In genomic region chr10:43765275-43765674, GRCm38 (mm10) we compare ENCODE assay signal across 12 mouse cellular contexts.
DNase-seq lines count a peak whose midpoint lies in the region; ATAC-seq lines count a peak whose summit lies in the region.
"Had no signal": no experiment of that assay in that cellular context is flagged by ENCODE, and none has a peak within 500 bp of the region (broad histone marks: within the 10 kb centered on the region; RNA-seq: fewer than 3 reads in every experiment).

No protein-coding gene starts in this region.

- H3K4me3 ChIP-seq in forebrain, embryonic 10.5 days: no peak overlapping the region
- no peak overlapping the region for H3K4me3 ChIP-seq in forebrain, embryonic 16.5 days (replicated peaks; ENCODE audit: low read length)
- no peak overlapping the region for H3K4me3 ChIP-seq in midbrain, embryonic 11.5 days (ENCODE audit: low read depth, low read length)
- no peak overlapping the region for H3K4me3 ChIP-seq in midbrain, embryonic 14.5 days (replicated peaks; ENCODE audit: low read depth, low read length)
- no peak overlapping the region for H3K4me3 ChIP-seq in liver, embryonic 13.5 days (replicated peaks)
- H3K4me3 ChIP-seq in midbrain, embryonic 15.5 days: no peak overlapping the region
- no peak overlapping the region for H3K4me3 ChIP-seq in intestine, embryonic 15.5 days (replicated peaks)
- H3K4me3 ChIP-seq: forebrain, embryonic 13.5 days had no signal

- H3K27me3 ChIP-seq in forebrain, embryonic 10.5 days (ENCODE audit: poor library complexity, severe bottlenecking): no peaks in the 10 kb centered on the region
- no peaks in the 10 kb centered on the region for H3K27me3 ChIP-seq in forebrain, embryonic 16.5 days (replicated peaks; ENCODE audit: control insufficient read depth, insufficient read depth, low read length)
- H3K27me3 ChIP-seq in midbrain, embryonic 11.5 days (ENCODE audit: control insufficient read depth, insufficient read depth, low read length): no peaks in the 10 kb centered on the region
- no peaks in the 10 kb centered on the region for H3K27me3 ChIP-seq in midbrain, embryonic 14.5 days (ENCODE audit: control insufficient read depth, insufficient read depth, low read length)
- H3K27me3 ChIP-seq in liver, embryonic 13.5 days: no peaks in the 10 kb centered on the region
- no peaks in the 10 kb centered on the region for H3K27me3 ChIP-seq in midbrain, embryonic 15.5 days (replicated peaks)
- no peaks in the 10 kb centered on the region for H3K27me3 ChIP-seq in intestine, embryonic 15.5 days (replicated peaks)
- H3K27me3 ChIP-seq: forebrain, embryonic 13.5 days had no signal

- peak; percentile 5 for DNase-seq in forebrain, embryonic 10.5 days (ENCODE audit: extremely low spot score, low spot score)
- DNase-seq in midbrain, embryonic 11.5 days (ENCODE audit: low spot score, missing footprints): peak; percentile 62
- no peak for DNase-seq in midbrain, embryonic 14.5 days
- peak; percentile 56 for DNase-seq in liver, embryonic 13.5 days
- DNase-seq in right cerebral cortex, postnatal 36 days (ENCODE audit: low spot score in 2 of 2): no peak
- DNase-seq: gastrocnemius, postnatal 36 days; thymus, postnatal 4 days had no signal

- WGBS in forebrain, embryonic 10.5 days: 90% methylated on average over 1 of the region's 1 CpGs
- WGBS in forebrain, embryonic 16.5 days: 96% methylated on average over 1 of the region's 1 CpGs
- WGBS in midbrain, embryonic 11.5 days: 90% methylated on average over 1 of the region's 1 CpGs
- WGBS in midbrain, embryonic 14.5 days: 89% methylated on average over 1 of the region's 1 CpGs
- 24% methylated on average over 1 of the region's 1 CpGs for WGBS in liver, embryonic 13.5 days (ENCODE audit: insufficient replicate concordance)
- WGBS in midbrain, embryonic 15.5 days: 96% methylated on average over 1 of the region's 1 CpGs
- WGBS in intestine, embryonic 15.5 days: 87% methylated on average over 1 of the region's 1 CpGs

- no peaks in the 10 kb centered on the region for H3K4me1 ChIP-seq in forebrain, embryonic 10.5 days
- H3K4me1 ChIP-seq in forebrain, embryonic 16.5 days (replicated peaks; ENCODE audit: control insufficient read depth, insufficient read depth, low read length): no peaks in the 10 kb centered on the region
- no peaks in the 10 kb centered on the region for H3K4me1 ChIP-seq in midbrain, embryonic 11.5 days (ENCODE audit: control insufficient read depth, insufficient read depth, low read length)
- no peaks in the 10 kb centered on the region for H3K4me1 ChIP-seq in midbrain, embryonic 14.5 days (ENCODE audit: control insufficient read depth, insufficient read depth, low read length)
- peaks cover 39% of the 10 kb centered on the region for H3K4me1 ChIP-seq in liver, embryonic 13.5 days (replicated peaks)
- no peaks in the 10 kb centered on the region for H3K4me1 ChIP-seq in midbrain, embryonic 15.5 days
- H3K4me1 ChIP-seq in intestine, embryonic 15.5 days (replicated peaks): no peaks in the 10 kb centered on the region
- H3K4me1 ChIP-seq: forebrain, embryonic 13.5 days had no signal

- no peaks in the 10 kb centered on the region for H3K9me3 ChIP-seq in forebrain, embryonic 10.5 days
- no peaks in the 10 kb centered on the region for H3K9me3 ChIP-seq in forebrain, embryonic 16.5 days (ENCODE audit: control insufficient read depth, low read length)
- no peaks in the 10 kb centered on the region for H3K9me3 ChIP-seq in midbrain, embryonic 11.5 days (ENCODE audit: control insufficient read depth, low read length)
- H3K9me3 ChIP-seq in midbrain, embryonic 14.5 days (ENCODE audit: control insufficient read depth, low read length): no peaks in the 10 kb centered on the region
- H3K9me3 ChIP-seq in liver, embryonic 13.5 days (replicated peaks): no peaks in the 10 kb centered on the region
- H3K9me3 ChIP-seq in midbrain, embryonic 15.5 days: no peaks in the 10 kb centered on the region
- H3K9me3 ChIP-seq in intestine, embryonic 15.5 days: no peaks in the 10 kb centered on the region
- H3K9me3 ChIP-seq: forebrain, embryonic 13.5 days had no signal

- no peak for ATAC-seq in forebrain, embryonic 16.5 days
- no peak for ATAC-seq in midbrain, embryonic 11.5 days (ENCODE audit: low FRiP score)
- ATAC-seq in midbrain, embryonic 14.5 days (ENCODE audit: low FRiP score, low TSS enrichment): no peak
- ATAC-seq in liver, embryonic 13.5 days (ENCODE audit: low read depth): peak; percentile 93
- ATAC-seq in midbrain, embryonic 15.5 days (replicated peaks): no peak
- ATAC-seq in intestine, embryonic 15.5 days: no peak
- ATAC-seq: forebrain, embryonic 13.5 days; hindbrain, embryonic 16.5 days had no signal

- no peak overlapping the region for H3K27ac ChIP-seq in forebrain, embryonic 10.5 days
- H3K27ac ChIP-seq in forebrain, embryonic 16.5 days (ENCODE audit: low read length): no peak overlapping the region
- H3K27ac ChIP-seq in midbrain, embryonic 11.5 days (ENCODE audit: low read depth, low read length): no peak overlapping the region
- no peak overlapping the region for H3K27ac ChIP-seq in midbrain, embryonic 14.5 days (replicated peaks; ENCODE audit: low read depth, low read length)
- peak overlapping the region; percentile 83 for H3K27ac ChIP-seq in liver, embryonic 13.5 days
- no peak overlapping the region for H3K27ac ChIP-seq in midbrain, embryonic 15.5 days
- no peak overlapping the region for H3K27ac ChIP-seq in intestine, embryonic 15.5 days
- H3K27ac ChIP-seq: forebrain, embryonic 13.5 days had no signal

- no peaks in the 10 kb centered on the region for H3K36me3 ChIP-seq in forebrain, embryonic 10.5 days (replicated peaks)
- no peaks in the 10 kb centered on the region for H3K36me3 ChIP-seq in forebrain, embryonic 16.5 days (ENCODE audit: control insufficient read depth, insufficient read depth)
- H3K36me3 ChIP-seq in midbrain, embryonic 11.5 days (ENCODE audit: control insufficient read depth, insufficient read depth, low read length): no peaks in the 10 kb centered on the region
- no peaks in the 10 kb centered on the region for H3K36me3 ChIP-seq in midbrain, embryonic 14.5 days (ENCODE audit: control insufficient read depth, insufficient read depth, low read length)
- no peaks in the 10 kb centered on the region for H3K36me3 ChIP-seq in liver, embryonic 13.5 days
- no peaks in the 10 kb centered on the region for H3K36me3 ChIP-seq in midbrain, embryonic 15.5 days (replicated peaks)
- no peaks in the 10 kb centered on the region for H3K36me3 ChIP-seq in intestine, embryonic 15.5 days

- H3K4me2 ChIP-seq in forebrain, embryonic 16.5 days (ENCODE audit: low read length): no peak overlapping the region
- no peak overlapping the region for H3K4me2 ChIP-seq in midbrain, embryonic 11.5 days
- no peak overlapping the region for H3K4me2 ChIP-seq in midbrain, embryonic 14.5 days (ENCODE audit: low read length)
- H3K4me2 ChIP-seq in liver, embryonic 13.5 days: peak overlapping the region; percentile 35
- H3K4me2 ChIP-seq in midbrain, embryonic 15.5 days: no peak overlapping the region
- no peak overlapping the region for H3K4me2 ChIP-seq in intestine, embryonic 15.5 days (replicated peaks)
- H3K4me2 ChIP-seq: forebrain, embryonic 13.5 days had no signal

- no peak overlapping the region for H3K9ac ChIP-seq in forebrain, embryonic 16.5 days (replicated peaks; ENCODE audit: low read depth, low read length)
- H3K9ac ChIP-seq in midbrain, embryonic 11.5 days (ENCODE audit: low read length): no peak overlapping the region
- H3K9ac ChIP-seq in midbrain, embryonic 14.5 days (replicated peaks; ENCODE audit: low read length): no peak overlapping the region
- peak overlapping the region; percentile 44 for H3K9ac ChIP-seq in liver, embryonic 13.5 days
- H3K9ac ChIP-seq in midbrain, embryonic 15.5 days: no peak overlapping the region
- no peak overlapping the region for H3K9ac ChIP-seq in intestine, embryonic 15.5 days
- H3K9ac ChIP-seq: forebrain, embryonic 13.5 days had no signal

Comparison
In these comparisons a context has a peak if more than half of its experiments do, and no peak if none do; other contexts are left out.
1. DNase-seq: peak in forebrain, embryonic 10.5 days (single experiment), midbrain, embryonic 11.5 days (single experiment) and liver, embryonic 13.5 days (single experiment); none in midbrain, embryonic 14.5 days (single experiment) and right cerebral cortex, postnatal 36 days (0 of 2).